Mouse (Mus musculus) liver, embryonic 15.5 days (tissue): ENCODE data around the gene Bicdl1. TPM values are rescaled to one million over a fixed set of nuclear protein-coding genes. Genes with fewer than 3 reads are reported as not detected.
"Not testable (repeated sequence)": the region's sequence is repeated elsewhere in the genome, so short reads cannot be mapped to it uniquely, and the experiment has no call there.

Experiments
- ATAC-seq: fragments of 200-750 bp; cut with Nextera tagmentation; 2 replicates; pipeline ENCODE4 v1.8.0; 2017; ENCODE audit warnings: moderate number of reproducible peaks, mild to moderate bottlenecking, moderate library complexity; ENCODE audit not compliant: insufficient read depth
- H3K27ac ChIP-seq: fragments of 300-500 bp; sonication (generic); replicated peaks from 2 replicates; pipeline ENCODE4 v1.5.1; 2015; ENCODE audit warnings: mild to moderate bottlenecking, inconsistent platforms
- H3K27me3 ChIP-seq: fragments of 300-500 bp; sonication (generic); 2 replicates; pipeline ENCODE4 v1.6.1; 2015; ENCODE audit warnings: mild to moderate bottlenecking, inconsistent platforms
- H3K36me3 ChIP-seq: fragments of 300-500 bp; sonication (generic); replicated peaks from 2 replicates; pipeline ENCODE4 v1.6.1; 2015; ENCODE audit warnings: moderate library complexity, mild to moderate bottlenecking, inconsistent platforms
- H3K4me1 ChIP-seq: fragments of 300-500 bp; sonication (generic); replicated peaks from 2 replicates; pipeline ENCODE4 v1.6.1; 2015; ENCODE audit warnings: inconsistent platforms
- H3K4me2 ChIP-seq: fragments of 300-500 bp; sonication (generic); 2 replicates; pipeline ENCODE4 v1.6.1; 2015; ENCODE audit warnings: moderate library complexity, mild to moderate bottlenecking, inconsistent platforms
- H3K4me3 ChIP-seq: fragments of 300-500 bp; sonication (generic); replicated peaks from 2 replicates; pipeline ENCODE4 v1.5.1; 2015; ENCODE audit warnings: mild to moderate bottlenecking, inconsistent platforms
- H3K9ac ChIP-seq: fragments of 300-500 bp; sonication (generic); 2 replicates; pipeline ENCODE4 v1.6.1; 2015; ENCODE audit warnings: moderate library complexity, mild to moderate bottlenecking, inconsistent platforms
- H3K9me3 ChIP-seq: fragments of 300-500 bp; sonication (generic); replicated peaks from 2 replicates; pipeline ENCODE4 v1.6.1; 2016; ENCODE audit warnings: inconsistent platforms
- WGBS: fragments of 180-500 bp; shearing (Covaris S2); methylation state at CpG from one replicate; pipeline ENCODE4 v1.1.7; 2015; ENCODE audit warnings: mixed read lengths; ENCODE audit not compliant: insufficient replicate concordance; 5-methylcytosine and 5-hydroxymethylcytosine counted together
- polyA plus RNA-seq: library from polyadenylated mRNA; unstranded; fragments of >200 nt; fragmentation: Nextera tagmentation; extraction: Ambion mirVana; gene quantifications from 2 replicates; pipeline ENCODE4 v1.2.1, GENCODE M21; 2015

The Bicdl1 gene
- polyA plus RNA-seq, 1 experiment from 2014 or later = 2.1 TPM

DNA sequence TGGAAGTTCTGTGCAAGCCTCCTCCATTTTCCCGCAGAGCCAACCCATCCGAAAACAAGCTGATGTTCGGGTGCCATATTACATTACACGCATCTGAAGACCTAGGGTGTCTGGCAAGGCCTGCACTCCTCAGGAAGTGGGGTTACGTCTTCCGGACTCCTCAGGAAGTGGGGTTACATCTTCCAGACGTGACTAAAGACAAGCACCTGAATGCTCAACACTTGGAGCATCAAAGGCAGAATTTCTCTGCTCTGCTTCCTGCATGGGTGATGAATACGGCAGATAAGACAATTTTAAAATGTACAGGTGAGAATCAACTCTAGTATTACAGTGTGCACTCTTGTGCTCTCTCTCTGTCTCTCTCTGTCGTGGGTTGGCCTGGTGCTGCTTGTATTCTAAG, 23.4 kb upstream of the Bicdl1 start:
- ATAC-seq = no peak
- no peak overlapping the region for H3K9ac ChIP-seq
- no peak overlapping the region for H3K4me3 ChIP-seq
- H3K36me3 ChIP-seq = no peaks in the 10 kb centered on the region
- no peaks in the 10 kb centered on the region for H3K27me3 ChIP-seq
- WGBS = 65% methylated on average over 9 of the region's 9 CpGs
- H3K9me3 ChIP-seq = no peaks in the 10 kb centered on the region
- H3K4me2 ChIP-seq = no peak overlapping the region
- H3K4me1 ChIP-seq = no peaks in the 10 kb centered on the region
- no peak overlapping the region for H3K27ac ChIP-seq

DNA sequence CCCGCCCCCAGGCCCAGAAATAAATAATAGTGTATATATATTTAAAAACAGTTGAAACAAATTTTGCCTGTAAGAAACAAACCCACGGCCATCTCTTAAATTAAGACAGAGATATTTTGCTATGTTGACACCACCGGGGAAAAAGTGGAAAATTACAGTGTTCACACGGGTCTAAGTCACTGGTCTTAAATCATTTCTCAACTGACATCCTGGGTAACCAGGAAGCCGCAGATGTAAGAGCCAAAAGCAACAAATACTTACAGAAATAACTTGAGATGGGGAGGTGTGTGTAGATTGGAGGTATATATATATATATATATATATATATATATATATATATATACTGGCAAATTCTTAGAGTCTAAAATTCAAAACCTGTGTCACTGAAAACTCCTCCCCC, 21.5 kb upstream of the Bicdl1 start:
- Histone ChIP-seq H3K36me3 (no peaks in the 10 kb centered on the region), H3K4me3 (no peak overlapping the region), H3K4me1 (no peaks in the 10 kb centered on the region), H3K27me3 (no peaks in the 10 kb centered on the region), H3K4me2 (no peak overlapping the region), H3K9me3 (no peaks in the 10 kb centered on the region), H3K9ac (no peak overlapping the region), H3K27ac (no peak overlapping the region)
- ATAC-seq = no peak
- WGBS = 54% methylated on average over 5 of the region's 5 CpGs

DNA sequence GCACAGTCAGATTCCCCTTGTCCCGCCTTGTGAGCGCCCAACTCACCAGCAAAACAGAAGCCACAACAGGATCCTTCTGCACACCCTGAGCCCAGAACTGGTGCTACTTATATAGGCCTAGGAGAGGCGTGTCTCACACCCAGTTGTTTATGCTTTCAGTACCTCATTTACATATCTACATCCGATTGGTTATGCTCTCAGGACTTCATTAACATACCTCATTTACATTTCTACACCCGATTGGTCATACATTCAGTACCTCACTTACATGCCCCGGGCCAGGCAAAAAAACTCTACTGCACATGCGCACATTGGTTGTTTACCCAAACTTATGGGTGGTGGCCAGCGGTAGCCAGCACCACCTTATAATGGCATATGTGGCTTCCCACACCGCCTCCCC, 20.5 kb upstream of the Bicdl1 start:
- WGBS = 69% methylated on average over 9 of the region's 9 CpGs
- not testable (repeated sequence) for ATAC-seq, H3K9me3 ChIP-seq, H3K27me3 ChIP-seq, H3K4me3 ChIP-seq, H3K36me3 ChIP-seq, H3K4me1 ChIP-seq, H3K4me2 ChIP-seq, H3K9ac ChIP-seq, H3K27ac ChIP-seq

DNA sequence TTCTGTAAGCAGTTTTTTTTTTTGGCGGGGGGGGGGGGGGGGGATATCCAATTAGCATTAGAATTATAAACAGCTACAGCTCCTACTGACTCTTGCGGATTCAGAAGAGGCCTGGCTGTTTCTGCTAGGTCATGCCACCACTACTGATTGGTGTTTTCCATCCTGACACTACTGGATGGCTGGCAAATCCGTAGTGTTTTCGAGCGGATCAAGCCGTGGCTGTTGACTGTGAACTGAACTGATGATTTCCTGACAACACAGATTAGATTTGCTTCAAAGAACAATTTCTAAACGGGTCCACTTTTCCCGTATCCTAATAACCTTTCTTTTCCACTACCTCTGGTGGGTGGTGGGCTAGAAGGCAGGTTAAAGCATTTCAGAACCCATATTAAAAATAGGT, 16.9 kb upstream of the Bicdl1 start:
- Histone ChIP-seq H3K27ac (no peak overlapping the region), H3K9ac (no peak overlapping the region), H3K4me1 (no peaks in the 10 kb centered on the region), H3K4me3 (no peak overlapping the region), H3K9me3 (no peaks in the 10 kb centered on the region), H3K4me2 (no peak overlapping the region), H3K36me3 (no peaks in the 10 kb centered on the region), H3K27me3 (no peaks in the 10 kb centered on the region)
- 59% methylated on average over 8 of the region's 8 CpGs for WGBS
- ATAC-seq = no peak

DNA sequence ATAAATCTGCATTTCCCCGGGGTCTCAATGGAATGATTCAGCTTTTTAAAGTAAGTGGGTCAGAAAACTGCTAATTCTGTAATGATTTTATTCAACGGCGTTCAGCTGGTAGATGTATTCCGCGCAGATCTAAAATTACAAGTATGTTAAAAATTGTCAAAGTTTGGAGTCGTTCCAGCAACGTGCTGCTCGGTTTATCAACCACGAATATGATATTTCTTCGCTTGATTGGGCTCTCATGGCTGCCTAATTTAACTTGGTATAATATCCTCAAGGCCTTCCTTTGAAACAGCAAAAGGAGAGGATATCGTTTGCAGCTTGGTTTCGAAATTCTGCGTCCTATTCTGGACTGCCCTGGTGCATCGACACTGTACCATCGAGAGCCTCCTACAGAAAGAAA, 13.9 kb upstream of the Bicdl1 start:
- no peak overlapping the region for H3K4me2 ChIP-seq

DNA sequence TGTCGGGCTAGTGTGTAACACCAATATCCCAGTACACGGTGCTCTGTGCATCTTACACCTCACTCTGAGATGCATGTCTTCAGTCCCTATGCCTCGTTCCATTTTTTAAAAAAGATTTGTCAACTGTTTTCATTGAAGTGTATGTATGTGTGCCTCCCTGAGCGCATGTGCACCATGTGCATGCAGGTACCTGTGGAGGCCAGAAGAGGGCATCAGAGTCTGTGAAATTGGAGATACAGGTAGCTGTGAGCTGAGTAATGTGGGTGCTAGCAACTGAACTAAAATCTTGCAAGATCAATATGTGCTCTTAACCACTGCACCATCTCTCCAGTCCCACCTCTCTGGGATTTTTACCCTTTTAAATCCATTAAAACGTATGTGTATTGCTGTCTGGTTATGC, 6.6 kb upstream of the Bicdl1 start:
- H3K4me1 ChIP-seq = no peaks in the 10 kb centered on the region
- no peaks in the 10 kb centered on the region for H3K36me3 ChIP-seq
- H3K27ac ChIP-seq = no peak overlapping the region
- no peak overlapping the region for H3K9ac ChIP-seq
- no peak for ATAC-seq
- no peak overlapping the region for H3K4me3 ChIP-seq
- no peak overlapping the region for H3K4me2 ChIP-seq
- H3K9me3 ChIP-seq = no peaks in the 10 kb centered on the region; the same call in 1 of the 2 replicates
- WGBS = 72% methylated on average over 5 of the region's 5 CpGs
- peaks cover 13% of the 10 kb centered on the region for H3K27me3 ChIP-seq

More for the DNA sequence above, 13.9 kb upstream of the Bicdl1 start:
- H3K9ac ChIP-seq = no peak overlapping the region
- WGBS = 71% methylated on average over 15 of the region's 15 CpGs
- no peaks in the 10 kb centered on the region for H3K4me1 ChIP-seq
- H3K4me3 ChIP-seq = no peak overlapping the region
- H3K27me3 ChIP-seq = no peaks in the 10 kb centered on the region
- no peak for ATAC-seq
- no peak overlapping the region for H3K27ac ChIP-seq
- H3K36me3 ChIP-seq = no peaks in the 10 kb centered on the region
- no peaks in the 10 kb centered on the region for H3K9me3 ChIP-seq

DNA sequence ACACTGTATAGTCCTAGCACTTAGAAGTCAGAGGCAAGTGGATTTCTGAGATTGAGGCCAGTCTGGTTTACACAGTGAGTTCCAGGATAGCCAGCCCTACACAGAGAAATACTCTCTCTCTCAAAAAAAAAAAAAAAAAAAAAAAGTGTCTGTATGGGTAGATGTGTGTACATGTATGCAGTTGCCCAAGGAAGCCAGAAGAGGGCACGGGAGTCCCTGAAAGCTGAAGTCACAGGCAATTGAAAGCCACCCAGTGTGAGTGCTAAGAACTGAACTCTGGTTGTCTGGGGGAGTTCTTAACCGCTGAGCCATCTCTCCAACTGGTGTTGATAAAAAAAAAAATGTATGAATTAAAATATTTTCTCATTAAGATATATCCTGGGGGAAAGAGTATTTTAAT, 3.1 kb upstream of the Bicdl1 start:
- no peaks in the 10 kb centered on the region; the same call in 1 of the 2 replicates for H3K9me3 ChIP-seq

DNA sequence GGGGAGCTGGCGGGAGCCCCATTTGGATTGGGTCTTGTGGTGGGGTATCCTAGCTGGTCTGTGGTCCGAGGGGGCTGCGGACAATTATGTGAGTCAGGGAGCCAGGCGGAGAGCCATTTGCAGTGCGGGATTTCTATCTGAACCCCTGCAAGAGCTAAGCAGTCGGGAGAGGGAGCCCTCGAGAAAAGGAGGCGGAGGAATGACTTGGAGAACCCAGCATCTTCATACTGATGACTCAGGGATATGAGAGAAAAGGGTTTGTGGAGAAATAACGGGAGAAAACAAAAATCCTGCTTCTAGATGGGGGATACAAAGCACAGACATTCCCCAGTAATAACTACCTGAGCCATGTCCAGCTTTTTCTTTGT, 1.4 kb upstream of the Bicdl1 start:
- Histone ChIP-seq H3K4me3 (peak overlapping the region; percentile 60), H3K9me3 (no peaks in the 10 kb centered on the region), H3K4me2 (peak overlapping the region; percentile 89), H3K4me1 (peaks cover 21% of the 10 kb centered on the region), H3K9ac (no peak overlapping the region), H3K36me3 (no peaks in the 10 kb centered on the region), H3K27me3 (peaks cover 54% of the 10 kb centered on the region), H3K27ac (no peak overlapping the region)
- no peak for ATAC-seq
- 2% methylated on average over 9 of the region's 9 CpGs for WGBS

More for the DNA sequence above, 3.1 kb upstream of the Bicdl1 start:
- Histone ChIP-seq H3K4me1 (peaks cover 21% of the 10 kb centered on the region), H3K36me3 (no peaks in the 10 kb centered on the region), H3K27ac (no peak overlapping the region), H3K4me2 (no peak overlapping the region), H3K4me3 (no peak overlapping the region), H3K9ac (no peak overlapping the region), H3K27me3 (peaks cover 48% of the 10 kb centered on the region)
- ATAC-seq = no peak
- 61% methylated on average over 2 of the region's 2 CpGs for WGBS

DNA sequence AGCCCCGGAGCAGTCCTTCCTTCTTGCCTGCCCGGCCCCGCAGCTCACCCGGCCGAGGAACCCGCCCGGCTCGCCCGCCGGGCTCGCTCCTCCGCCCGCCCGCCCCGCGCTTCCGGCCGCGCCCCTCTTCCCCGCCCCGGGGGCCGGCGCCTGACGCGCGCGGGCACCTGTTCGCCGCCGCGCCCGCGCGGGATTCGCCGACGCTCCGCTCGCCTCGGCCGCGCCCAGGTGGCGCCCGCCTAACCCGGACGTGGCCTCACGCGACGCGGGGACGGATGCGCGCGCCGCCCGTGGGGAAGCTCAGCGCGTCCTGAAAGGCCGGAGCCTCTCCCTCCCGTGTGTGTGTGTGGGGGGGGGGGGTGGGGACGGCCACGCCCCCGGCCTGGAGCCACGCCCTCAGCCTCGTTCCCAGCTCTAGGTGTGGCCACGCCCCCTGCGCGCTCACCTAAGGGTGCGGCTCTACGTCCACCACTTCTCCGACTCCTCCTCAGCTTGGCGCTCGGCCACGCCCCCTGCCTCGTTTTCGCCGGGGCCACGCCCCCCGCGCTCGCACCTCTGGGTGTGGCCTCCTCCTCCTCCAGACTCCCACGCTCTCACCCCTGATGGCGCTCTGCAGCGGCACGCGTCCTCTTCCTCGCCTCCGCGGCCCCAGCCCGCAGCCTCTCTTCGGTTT, 891 bp upstream of the Bicdl1 start:
- 0 out of 2 replicates have a peak overlapping the region, but pooled peaks have one; percentile 38 for H3K27ac ChIP-seq
- WGBS = under 1% methylated on average over 75 of the region's 91 CpGs
- H3K9ac ChIP-seq = no peak overlapping the region
- peaks cover 54% of the 10 kb centered on the region for H3K27me3 ChIP-seq
- no peaks in the 10 kb centered on the region for H3K36me3 ChIP-seq
- peaks cover 21% of the 10 kb centered on the region for H3K4me1 ChIP-seq
- H3K4me2 ChIP-seq = peak overlapping the region; percentile 89
- H3K4me3 ChIP-seq = peak overlapping the region; percentile 60
- no peaks in the 10 kb centered on the region for H3K9me3 ChIP-seq
- peak; percentile 79 for ATAC-seq

DNA sequence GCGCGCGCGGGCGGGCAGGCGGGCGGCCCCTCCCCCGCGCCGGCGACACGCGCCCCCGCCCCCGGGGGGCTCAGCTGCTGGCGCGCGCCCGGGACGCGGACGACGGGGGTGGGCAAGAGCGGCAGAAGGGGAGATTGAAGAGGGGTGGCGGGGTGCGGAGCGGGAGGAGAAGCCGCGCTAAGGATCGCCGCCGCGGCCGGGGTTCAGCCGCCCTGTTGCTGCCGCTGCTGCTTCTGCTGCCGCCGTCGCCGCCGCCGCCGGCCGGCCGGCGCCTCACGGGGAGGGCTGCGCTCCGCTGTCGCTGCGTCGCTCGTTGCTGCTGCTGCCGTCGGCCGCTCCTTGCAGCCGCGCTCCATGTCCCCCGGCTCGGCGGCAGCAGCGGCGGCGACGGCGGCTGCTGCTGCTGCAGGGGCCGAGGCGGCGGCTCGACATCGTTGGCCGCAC, 333 bp upstream of the Bicdl1 start:
- Histone ChIP-seq H3K4me2 (peak overlapping the region; percentile 89), H3K27me3 (peaks cover 54% of the 10 kb centered on the region), H3K9me3 (no peaks in the 10 kb centered on the region), H3K27ac (0 out of 2 replicates have a peak overlapping the region, but pooled peaks have one; percentile 38), H3K9ac (no peak overlapping the region), H3K4me1 (peaks cover 21% of the 10 kb centered on the region), H3K4me3 (peak overlapping the region; percentile 60), H3K36me3 (no peaks in the 10 kb centered on the region)
- WGBS = under 1% methylated on average over 51 of the region's 72 CpGs
- ATAC-seq = peak; percentile 20

DNA sequence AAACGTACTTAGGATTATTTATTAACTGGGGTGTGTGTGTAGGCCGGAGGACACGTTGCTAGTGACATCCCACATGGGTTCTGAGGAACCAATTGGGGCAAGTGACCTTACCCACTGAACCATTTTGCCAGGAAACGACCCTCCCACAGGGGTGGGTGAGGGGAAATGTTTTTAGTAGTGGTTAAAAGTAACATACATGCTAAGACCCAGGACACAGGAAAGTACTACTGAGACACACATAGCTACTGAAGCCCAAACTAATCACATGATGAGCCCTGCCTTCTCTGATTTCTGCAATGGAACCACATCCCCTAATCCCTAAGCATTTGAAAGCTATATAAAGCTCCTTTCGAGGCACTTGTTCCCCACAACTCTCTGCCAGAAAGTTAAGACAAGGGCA, 1.1 kb downstream of the Bicdl1 start:
- Histone ChIP-seq H3K4me3 (no peak overlapping the region), H3K4me1 (peaks cover 21% of the 10 kb centered on the region)

DNA sequence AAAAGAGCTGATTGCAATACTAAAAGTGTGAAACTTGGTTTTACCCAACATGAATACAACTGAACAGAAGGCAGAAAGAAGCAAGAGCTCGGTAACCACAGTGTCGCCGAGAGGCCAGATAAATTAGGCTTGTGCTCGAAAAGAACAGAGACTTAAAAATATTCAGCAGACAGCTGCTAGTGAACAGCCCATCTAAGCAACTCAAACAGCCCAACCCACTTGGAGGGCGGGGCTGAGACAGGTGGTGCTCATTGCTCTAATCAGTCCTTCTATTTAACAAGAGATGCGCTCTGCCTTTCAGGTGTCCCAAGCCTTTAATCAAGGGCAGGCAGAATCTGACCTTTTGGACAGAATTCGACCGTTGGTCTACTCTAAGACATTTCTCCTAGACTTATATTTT, 4.8 kb downstream of the Bicdl1 start:
- H3K27me3 ChIP-seq = peaks cover 26% of the 10 kb centered on the region
- no peak overlapping the region for H3K9ac ChIP-seq
- no peaks in the 10 kb centered on the region for H3K36me3 ChIP-seq
- H3K27ac ChIP-seq = no peak overlapping the region
- H3K4me3 ChIP-seq = no peak overlapping the region
- WGBS = 65% methylated on average over 8 of the region's 8 CpGs
- H3K4me1 ChIP-seq = peaks cover 8% of the 10 kb centered on the region
- ATAC-seq = no peak
- no peak overlapping the region for H3K4me2 ChIP-seq
- no peaks in the 10 kb centered on the region for H3K9me3 ChIP-seq

More for the DNA sequence above, 1.1 kb downstream of the Bicdl1 start:
- H3K36me3 ChIP-seq = no peaks in the 10 kb centered on the region
- no peak overlapping the region for H3K9ac ChIP-seq
- H3K4me2 ChIP-seq = no peak overlapping the region
- 61% methylated on average over 5 of the region's 5 CpGs for WGBS
- H3K27ac ChIP-seq = no peak overlapping the region
- ATAC-seq = no peak
- H3K9me3 ChIP-seq = no peaks in the 10 kb centered on the region
- H3K27me3 ChIP-seq = peaks cover 53% of the 10 kb centered on the region
